Mouse (Mus musculus) neural tube, embryonic 15.5 days (tissue): Measurements from ENCODE around the gene Ppfibp1. TPM values are rescaled to one million over a fixed set of nuclear protein-coding genes. Genes with fewer than 3 reads are reported as not detected.

Experiments
- ATAC-seq: fragments of 200-750 bp; cut with Nextera tagmentation; 2 replicates; pipeline ENCODE4 v1.8.0; 2017; ENCODE audit warnings: mild to moderate bottlenecking, moderate TSS enrichment, moderate library complexity; ENCODE audit not compliant: low FRiP score
- H3K27ac ChIP-seq: fragments of 300-500 bp; sonication (generic); replicated peaks from 2 replicates; pipeline ENCODE4 v1.5.1; 2015; ENCODE audit warnings: mild to moderate bottlenecking, inconsistent platforms
- H3K27me3 ChIP-seq: fragments of 300-500 bp; sonication (generic); replicated peaks from 2 replicates; pipeline ENCODE4 v1.6.1; 2015; ENCODE audit warnings: inconsistent platforms
- H3K36me3 ChIP-seq: fragments of 300-500 bp; sonication (generic); 2 replicates; pipeline ENCODE4 v1.6.1; 2015; ENCODE audit warnings: inconsistent platforms
- H3K4me1 ChIP-seq: fragments of 300-500 bp; sonication (generic); 2 replicates; pipeline ENCODE4 v1.6.1; 2015; ENCODE audit warnings: inconsistent platforms
- H3K4me2 ChIP-seq: fragments of 300-500 bp; sonication (generic); 2 replicates; pipeline ENCODE4 v1.6.1; 2015; ENCODE audit warnings: inconsistent platforms, mild to moderate bottlenecking, moderate library complexity
- H3K4me3 ChIP-seq: fragments of 300-500 bp; sonication (generic); replicated peaks from 2 replicates; pipeline ENCODE4 v1.5.1; 2015; ENCODE audit warnings: mild to moderate bottlenecking, inconsistent platforms
- H3K9ac ChIP-seq: fragments of 300-500 bp; sonication (generic); replicated peaks from 2 replicates; pipeline ENCODE4 v1.6.1; 2015; ENCODE audit warnings: mild to moderate bottlenecking, inconsistent platforms
- H3K9me3 ChIP-seq: fragments of 300-500 bp; sonication (generic); replicated peaks from 2 replicates; pipeline ENCODE4 v1.6.1; 2016; ENCODE audit warnings: inconsistent platforms
- WGBS: fragments of 180-500 bp; shearing (Covaris S2); methylation state at CpG from one replicate; pipeline ENCODE4 v1.1.7; 2015; ENCODE audit warnings: mixed read lengths; 5-methylcytosine and 5-hydroxymethylcytosine counted together
- polyA plus RNA-seq: library from polyadenylated mRNA; unstranded; fragments of >200 nt; fragmentation: Nextera tagmentation; extraction: Ambion mirVana; gene quantifications from 2 replicates; pipeline ENCODE4 v1.2.1, GENCODE M21; 2015

Gene Ppfibp1
- polyA plus RNA-seq, 1 experiment from 2014 or later = 12.8 TPM

DNA sequence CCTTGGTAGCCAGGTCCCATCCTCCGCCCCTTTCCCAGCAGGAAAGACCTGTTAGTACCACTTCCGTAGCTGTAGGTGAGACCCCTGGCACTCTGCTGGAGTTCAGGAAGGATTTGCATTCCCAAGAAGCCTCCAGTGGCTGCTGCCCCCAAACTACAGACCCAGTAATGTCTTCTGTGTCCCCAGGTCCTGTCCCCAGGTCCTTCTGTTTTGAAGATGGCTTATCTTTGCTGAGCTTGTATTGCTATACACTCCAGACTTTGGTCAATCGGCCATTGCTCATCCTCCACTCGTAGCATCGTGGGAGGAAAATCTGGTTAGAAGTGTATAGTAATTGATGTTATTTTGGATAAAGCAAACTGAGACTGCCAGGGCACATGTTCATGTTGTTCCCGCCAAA is 79.5 kb downstream of the Ppfibp1 start:
- no peak overlapping the region for H3K4me3 ChIP-seq
- H3K27me3 ChIP-seq = no peaks in the 10 kb centered on the region
- H3K9ac ChIP-seq = no peak overlapping the region
- H3K4me2 ChIP-seq = no peak overlapping the region
- H3K27ac ChIP-seq = no peak overlapping the region
- H3K4me1 ChIP-seq = no peaks in the 10 kb centered on the region
- no peaks in the 10 kb centered on the region for H3K36me3 ChIP-seq
- no peak for ATAC-seq
- H3K9me3 ChIP-seq = no peaks in the 10 kb centered on the region
- WGBS = 82% methylated on average over 6 of the region's 6 CpGs

DNA sequence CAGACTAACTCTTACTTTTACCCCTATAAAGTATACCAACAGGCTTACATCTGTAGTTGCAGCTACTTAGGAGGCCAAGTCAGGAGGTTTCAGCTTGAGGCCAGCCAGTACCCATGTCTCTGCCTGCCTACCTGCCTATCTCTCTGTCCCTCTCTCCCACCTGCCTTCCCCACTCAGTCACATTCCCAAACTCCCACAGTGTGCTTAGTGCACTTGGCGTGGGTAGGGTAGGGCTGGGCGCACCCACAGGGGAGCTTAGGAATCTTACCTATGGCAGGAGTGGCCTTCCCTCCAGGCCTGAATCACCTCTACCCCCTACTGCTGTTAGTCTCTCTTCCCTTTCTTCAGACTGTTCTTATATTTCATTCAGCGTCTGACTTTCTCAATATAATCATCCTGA is 82.5 kb downstream of the Ppfibp1 start:
- H3K27ac ChIP-seq = no peak overlapping the region
- no peak overlapping the region for H3K4me2 ChIP-seq
- H3K9me3 ChIP-seq = no peaks in the 10 kb centered on the region
- H3K36me3 ChIP-seq = no peaks in the 10 kb centered on the region
- no peak overlapping the region for H3K4me3 ChIP-seq
- H3K4me1 ChIP-seq = no peaks in the 10 kb centered on the region
- ATAC-seq = no peak
- H3K9ac ChIP-seq = no peak overlapping the region
- no peaks in the 10 kb centered on the region for H3K27me3 ChIP-seq
- WGBS = 78% methylated on average over 3 of the region's 3 CpGs

DNA sequence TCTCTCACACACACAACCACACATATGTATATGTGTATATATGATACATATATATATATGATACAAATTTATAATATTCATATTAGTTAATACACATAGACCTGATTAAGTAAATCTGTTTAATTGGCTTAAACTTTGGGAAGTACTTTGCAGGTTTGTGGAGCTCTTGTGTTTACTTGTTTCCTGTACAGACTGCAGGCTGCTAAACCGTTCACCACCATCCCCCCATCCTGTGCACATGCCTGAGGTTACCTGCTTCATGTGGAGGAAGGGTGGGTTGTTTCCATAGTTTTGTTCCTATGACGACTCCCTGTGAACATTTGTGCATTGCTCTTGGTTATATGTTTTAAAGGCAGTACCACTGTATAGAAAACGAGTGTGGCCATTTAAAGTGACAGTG is 83.1 kb downstream of the Ppfibp1 start:
- no peak overlapping the region for H3K27ac ChIP-seq
- H3K4me2 ChIP-seq = no peak overlapping the region
- no peaks in the 10 kb centered on the region for H3K4me1 ChIP-seq
- H3K27me3 ChIP-seq = no peaks in the 10 kb centered on the region
- WGBS = 75% methylated on average over 3 of the region's 3 CpGs
- no peaks in the 10 kb centered on the region for H3K36me3 ChIP-seq
- no peak overlapping the region for H3K9ac ChIP-seq
- H3K4me3 ChIP-seq = no peak overlapping the region
- no peak for ATAC-seq
- H3K9me3 ChIP-seq = no peaks in the 10 kb centered on the region

DNA sequence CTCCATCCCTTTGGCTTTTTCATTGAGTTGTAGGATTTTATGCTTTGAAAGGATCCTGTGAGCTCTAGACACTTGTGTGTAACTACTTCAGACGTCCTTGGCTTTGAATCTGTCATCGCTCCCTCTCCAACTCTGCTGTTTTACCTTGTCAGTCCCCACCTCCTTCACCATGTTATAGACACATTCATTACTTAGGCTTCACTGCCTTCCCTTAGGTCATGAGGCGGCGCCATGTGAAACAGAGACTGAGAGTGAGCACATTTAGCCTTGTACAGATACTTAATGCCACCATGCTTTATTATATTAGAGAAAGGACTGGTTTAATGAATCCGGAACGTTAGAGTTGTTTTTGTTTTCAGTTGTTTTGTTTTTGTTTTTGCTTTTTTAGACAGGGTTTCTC is 83.7 kb downstream of the Ppfibp1 start:
- Histone ChIP-seq H3K4me2 (no peak overlapping the region), H3K9ac (no peak overlapping the region), H3K27me3 (no peaks in the 10 kb centered on the region), H3K27ac (no peak overlapping the region), H3K4me1 (no peaks in the 10 kb centered on the region), H3K36me3 (no peaks in the 10 kb centered on the region), H3K4me3 (no peak overlapping the region), H3K9me3 (no peaks in the 10 kb centered on the region)
- 72% methylated on average over 6 of the region's 6 CpGs for WGBS
- ATAC-seq = no peak

DNA sequence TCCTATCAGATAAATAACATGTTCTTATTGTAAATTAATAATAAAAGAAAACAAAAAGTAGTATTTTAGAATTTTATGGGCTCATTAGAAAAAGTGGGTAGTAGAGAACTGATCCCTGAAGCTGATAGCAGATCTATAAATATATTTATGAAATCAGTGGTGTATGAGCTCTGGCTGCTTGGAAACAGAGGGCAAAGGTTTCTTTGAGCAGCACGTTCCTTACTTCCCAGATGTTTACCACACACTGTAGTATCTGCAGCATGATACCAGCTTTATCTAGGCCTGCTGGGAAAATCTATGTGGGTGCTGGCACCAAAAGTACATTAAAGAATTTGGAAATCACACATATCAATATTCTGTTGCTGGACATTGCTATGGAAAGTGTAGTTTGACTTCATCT is 84.5 kb downstream of the Ppfibp1 start:
- Histone ChIP-seq H3K4me3 (no peak overlapping the region), H3K9ac (no peak overlapping the region), H3K27ac (no peak overlapping the region), H3K27me3 (no peaks in the 10 kb centered on the region), H3K4me1 (no peaks in the 10 kb centered on the region), H3K9me3 (no peaks in the 10 kb centered on the region), H3K36me3 (no peaks in the 10 kb centered on the region), H3K4me2 (no peak overlapping the region)
- 72% methylated on average over 1 of the region's 1 CpGs for WGBS
- no peak for ATAC-seq

DNA sequence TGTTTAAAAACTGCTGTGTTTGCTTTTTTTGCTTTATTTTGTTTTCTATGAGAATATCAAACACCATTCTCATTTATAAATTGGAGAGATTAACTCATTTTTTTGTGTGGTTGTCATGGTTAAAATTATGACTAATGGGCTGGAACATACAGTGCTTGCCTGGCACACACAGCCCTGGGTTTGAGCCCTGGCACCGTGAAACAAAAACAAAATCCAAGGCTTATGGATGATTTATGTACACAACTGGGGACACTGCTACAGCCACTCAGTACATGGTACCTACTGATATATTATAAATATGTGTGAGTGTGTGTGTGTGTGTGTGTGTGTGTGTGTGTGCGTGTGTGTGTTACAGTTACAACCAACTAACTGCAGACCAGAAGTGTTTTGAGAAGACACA is 85.1 kb downstream of the Ppfibp1 start:
- Histone ChIP-seq H3K27ac (no peak overlapping the region), H3K27me3 (no peaks in the 10 kb centered on the region), H3K36me3 (no peaks in the 10 kb centered on the region), H3K4me1 (no peaks in the 10 kb centered on the region), H3K9ac (no peak overlapping the region), H3K4me2 (no peak overlapping the region), H3K9me3 (no peaks in the 10 kb centered on the region), H3K4me3 (no peak overlapping the region)
- no peak for ATAC-seq
- WGBS = 64% methylated on average over 2 of the region's 2 CpGs

DNA sequence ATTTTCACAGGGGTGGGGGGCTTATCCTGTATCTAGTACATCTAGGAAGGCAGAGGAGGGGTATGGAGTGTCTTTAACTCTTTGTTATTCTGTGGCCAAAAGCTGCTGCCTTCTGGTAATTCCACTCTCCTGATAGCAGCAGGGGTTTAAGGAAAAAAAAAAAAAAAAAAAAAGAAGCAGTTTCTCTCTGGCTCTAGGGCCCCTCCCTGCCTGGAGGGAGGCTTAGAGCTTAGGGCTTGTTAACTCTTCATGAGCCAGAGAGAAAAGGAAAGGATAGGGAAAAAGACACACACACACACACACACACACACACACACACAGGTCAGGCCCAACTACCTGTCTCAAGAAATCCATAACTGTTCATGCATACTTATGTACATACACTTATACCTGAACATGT is 85.5 kb downstream of the Ppfibp1 start:
- Histone ChIP-seq H3K4me2 (no peak overlapping the region), H3K9ac (no peak overlapping the region), H3K9me3 (no peaks in the 10 kb centered on the region), H3K27ac (no peak overlapping the region), H3K36me3 (no peaks in the 10 kb centered on the region), H3K4me1 (no peaks in the 10 kb centered on the region), H3K27me3 (no peaks in the 10 kb centered on the region), H3K4me3 (no peak overlapping the region)
- ATAC-seq = no peak

DNA sequence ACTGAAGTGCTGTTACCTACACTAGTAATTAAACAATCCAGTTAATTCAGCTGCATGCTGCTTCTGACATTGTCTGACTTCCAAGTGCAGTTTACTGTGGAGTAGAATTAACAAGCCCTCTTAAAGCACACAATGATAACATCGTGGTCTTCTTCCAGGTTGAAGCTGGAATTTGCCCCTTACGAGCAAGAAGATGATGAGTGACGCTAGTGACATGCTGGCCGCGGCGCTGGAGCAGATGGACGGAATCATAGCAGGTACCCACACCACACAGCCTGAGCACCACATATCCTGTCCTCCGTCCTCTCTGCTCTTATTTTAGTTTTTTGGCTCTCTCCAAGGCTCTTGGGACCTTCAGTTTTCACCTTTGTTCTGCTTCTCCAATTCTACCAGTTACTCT is 88.2 kb downstream of the Ppfibp1 start:
- no peaks in the 10 kb centered on the region; the same call in 1 of the 2 replicates for H3K27me3 ChIP-seq
- H3K4me3 ChIP-seq = no peak overlapping the region
- no peak overlapping the region for H3K4me2 ChIP-seq
- WGBS = 89% methylated on average over 8 of the region's 8 CpGs
- 0 out of 2 replicates have a peak, but pooled peaks cover 3% of the 10 kb centered on the region for H3K4me1 ChIP-seq
- H3K27ac ChIP-seq = no peak overlapping the region
- no peak overlapping the region for H3K9ac ChIP-seq
- no peak for ATAC-seq
- H3K36me3 ChIP-seq = no peaks in the 10 kb centered on the region
- no peaks in the 10 kb centered on the region for H3K9me3 ChIP-seq

DNA sequence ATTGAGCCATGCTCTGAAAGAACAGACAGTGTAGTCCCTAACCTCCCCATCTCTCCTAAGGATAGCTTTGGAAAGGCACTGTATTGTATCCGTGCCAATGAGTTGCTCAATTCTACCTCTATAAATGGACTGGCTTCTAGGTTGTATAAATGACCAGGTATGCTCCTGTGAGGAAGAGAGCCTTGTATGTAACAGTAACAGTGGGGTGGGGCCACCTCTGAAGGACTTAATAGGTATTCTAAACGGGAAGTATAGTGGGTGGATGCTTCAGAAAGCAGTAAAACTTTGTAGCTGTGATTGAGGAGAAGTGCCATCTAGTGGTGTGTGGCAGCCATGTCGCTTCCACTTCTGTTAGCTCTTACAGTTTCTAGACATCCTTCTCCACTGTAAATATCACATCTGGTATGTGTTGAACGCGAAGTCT is 90.4 kb downstream of the Ppfibp1 start:
- Histone ChIP-seq H3K27ac (no peak overlapping the region), H3K9ac (no peak overlapping the region), H3K4me1 (0 out of 2 replicates have a peak, but pooled peaks cover 3% of the 10 kb centered on the region), H3K9me3 (no peaks in the 10 kb centered on the region), H3K36me3 (no peaks in the 10 kb centered on the region), H3K4me2 (no peak overlapping the region), H3K27me3 (no peaks in the 10 kb centered on the region; the same call in 1 of the 2 replicates), H3K4me3 (no peak overlapping the region)
- WGBS = 55% methylated on average over 5 of the region's 5 CpGs
- ATAC-seq = no peak

DNA sequence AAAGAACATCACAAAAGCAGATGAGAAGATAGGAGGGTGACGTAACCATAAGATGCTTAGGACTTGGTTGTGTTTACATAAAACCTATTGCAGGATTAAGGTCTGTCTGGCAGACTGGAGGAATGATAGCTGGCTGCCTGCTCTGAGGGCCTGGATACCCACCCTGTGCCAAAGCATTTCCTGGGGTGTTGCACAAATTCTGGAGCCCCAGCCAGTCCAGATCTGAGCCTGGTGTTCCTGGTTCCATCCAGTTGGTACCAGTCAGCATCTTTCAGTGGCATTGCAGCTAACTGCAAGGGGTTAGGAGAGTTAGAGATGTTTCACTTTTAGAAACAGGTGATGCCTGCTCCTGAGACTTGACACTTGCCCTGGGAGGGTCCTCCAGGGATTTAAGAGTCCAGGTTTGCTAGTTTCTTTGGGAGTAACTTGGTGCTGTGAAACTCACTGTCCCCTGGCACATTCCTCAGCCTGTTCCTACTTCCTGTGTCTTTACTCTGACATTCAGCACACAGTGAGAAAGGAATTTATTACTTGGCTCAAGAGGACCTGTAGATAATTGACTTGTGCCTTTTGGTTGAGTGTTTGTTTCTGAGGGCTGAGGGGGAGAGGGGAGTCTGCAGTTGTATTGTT is 90.9 kb downstream of the Ppfibp1 start:
- Histone ChIP-seq H3K27me3 (no peaks in the 10 kb centered on the region; the same call in 1 of the 2 replicates), H3K27ac (no peak overlapping the region), H3K9me3 (no peaks in the 10 kb centered on the region), H3K4me1 (0 out of 2 replicates have a peak, but pooled peaks cover 3% of the 10 kb centered on the region), H3K36me3 (no peaks in the 10 kb centered on the region), H3K4me2 (no peak overlapping the region), H3K9ac (no peak overlapping the region), H3K4me3 (no peak overlapping the region)
- WGBS = 75% methylated on average over 1 of the region's 1 CpGs
- no peak for ATAC-seq

DNA sequence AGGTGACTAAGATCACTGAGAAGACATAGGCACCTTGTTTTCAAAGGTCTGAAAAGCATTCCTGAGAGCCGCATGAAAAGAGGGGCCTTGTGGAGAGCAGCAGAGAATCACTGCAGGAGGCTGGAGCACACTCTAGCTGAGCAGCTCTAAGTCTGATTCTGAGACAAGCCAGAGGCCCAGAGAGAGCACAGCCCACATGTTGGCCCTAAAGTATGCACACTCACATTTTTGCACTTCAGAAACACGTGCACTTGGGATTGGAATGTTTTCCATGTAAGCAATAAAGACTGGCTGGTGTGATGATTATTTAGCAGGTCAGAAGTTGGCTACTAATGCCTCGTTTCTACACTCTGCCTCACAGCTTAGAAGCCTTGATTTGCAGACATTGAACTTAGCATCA is 91.7 kb downstream of the Ppfibp1 start:
- ATAC-seq = no peak
- H3K9ac ChIP-seq = no peak overlapping the region
- no peak overlapping the region for H3K4me2 ChIP-seq
- no peak overlapping the region for H3K27ac ChIP-seq
- WGBS = 41% methylated on average over 3 of the region's 3 CpGs
- H3K36me3 ChIP-seq = no peaks in the 10 kb centered on the region
- H3K4me3 ChIP-seq = no peak overlapping the region
- no peaks in the 10 kb centered on the region; the same call in 1 of the 2 replicates for H3K27me3 ChIP-seq
- H3K9me3 ChIP-seq = no peaks in the 10 kb centered on the region
- H3K4me1 ChIP-seq = 0 out of 2 replicates have a peak, but pooled peaks cover 3% of the 10 kb centered on the region

DNA sequence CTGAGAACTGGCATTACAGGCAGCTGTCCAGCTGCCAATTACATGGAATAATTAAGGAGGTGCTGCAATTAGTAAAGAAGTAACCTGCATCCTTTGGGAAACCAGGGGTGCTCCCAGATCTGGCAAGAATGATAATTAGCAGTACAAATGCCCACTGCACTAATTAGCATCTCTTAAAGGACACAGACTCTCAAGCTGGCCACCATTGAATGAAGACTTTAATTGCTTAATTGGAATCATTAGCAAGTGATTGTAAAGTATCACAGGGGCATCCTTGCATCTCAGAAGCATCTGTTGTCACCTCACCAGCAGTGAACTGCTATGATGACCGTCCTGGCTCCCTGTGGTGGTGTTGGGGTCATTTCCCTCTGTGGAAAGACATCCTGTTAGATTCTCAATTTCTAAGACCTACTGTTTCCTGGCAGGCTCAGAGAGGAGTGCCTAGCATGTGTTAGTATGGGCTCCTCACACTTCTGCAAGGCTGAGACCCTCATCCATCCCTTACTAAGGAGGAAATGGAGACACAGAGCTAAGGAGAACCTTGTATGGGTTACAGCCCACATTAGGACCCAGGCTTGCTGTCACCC is 93.1 kb downstream of the Ppfibp1 start:
- no peak for ATAC-seq
- no peak overlapping the region for H3K4me2 ChIP-seq
- H3K27me3 ChIP-seq = no peaks in the 10 kb centered on the region; the same call in 1 of the 2 replicates
- 0 out of 2 replicates have a peak, but pooled peaks cover 3% of the 10 kb centered on the region for H3K4me1 ChIP-seq
- H3K9ac ChIP-seq = no peak overlapping the region
- H3K4me3 ChIP-seq = no peak overlapping the region
- H3K36me3 ChIP-seq = no peaks in the 10 kb centered on the region
- no peaks in the 10 kb centered on the region for H3K9me3 ChIP-seq
- WGBS = 20% methylated on average over 1 of the region's 1 CpGs
- H3K27ac ChIP-seq = no peak overlapping the region
